Mouse (Mus musculus): ENCODE results near the gene Catsper3. TPM values are rescaled to one million over a fixed set of nuclear protein-coding genes. Genes with fewer than 3 reads are reported as not detected.

The Catsper3 gene
- total and polyA plus RNA-seq, 3 experiments = not detected

DNA sequence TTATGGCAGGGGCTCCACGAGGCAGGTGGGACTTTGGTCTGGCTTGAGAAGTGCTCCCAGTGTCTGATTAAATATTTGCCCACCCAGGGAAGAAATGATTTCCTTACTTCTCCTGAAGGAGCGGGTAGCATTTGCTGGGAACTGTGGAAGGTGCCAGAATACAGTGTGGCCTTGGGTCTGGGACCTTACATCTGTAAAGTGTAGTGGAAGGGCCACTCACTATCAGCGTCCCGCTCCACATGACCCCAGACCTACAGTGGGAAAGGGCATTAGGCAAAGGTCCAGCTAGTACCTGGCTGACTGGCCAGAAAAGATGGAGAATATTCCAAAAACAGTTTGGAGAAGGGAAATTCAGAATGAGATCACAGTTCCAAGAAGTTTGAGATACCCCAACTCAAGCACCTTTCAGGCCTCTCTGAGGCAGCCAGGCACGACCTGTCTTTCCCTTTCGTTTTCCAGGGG, 43.3 kb downstream of the Catsper3 start:
- no peak for DNase-seq (ENCODE audit: low read depth, low spot score)
- TF ChIP-seq MYC (IDR thresholded peaks at IDR 0.05; ENCODE audit: low read depth, low read length) = no peak
- TF ChIP-seq E2F4 (IDR thresholded peaks at IDR 0.05; ENCODE audit: borderline replicate concordance, low read depth, low read length) = no peak
- TF ChIP-seq GATA1 (IDR thresholded peaks at IDR 0.05; ENCODE audit: low read depth, low read length) = no peak
- TF ChIP-seq EP300 (IDR thresholded peaks at IDR 0.05; ENCODE audit: low read depth in 1 of 2, low read length in 2 of 2) = no peak
- no peak for TF ChIP-seq POLR2A (IDR thresholded peaks at IDR 0.05; ENCODE audit: control insufficient read depth in 1 of 2, insufficient read depth in 1 of 2, low read depth in 1 of 2, low read length in 2 of 2, poor library complexity in 1 of 2)
- no peak for TF ChIP-seq MEF2A (IDR thresholded peaks at IDR 0.05; ENCODE audit: extremely low read depth, insufficient replicate concordance, low read depth, low read length, poor library complexity, severe bottlenecking)
- Histone ChIP-seq H3K9me3 (replicated peaks; ENCODE audit: insufficient read depth, low read length) (no peaks in the 10 kb centered on the region), H3K27me3 (ENCODE audit: control insufficient read depth in 1 of 2, insufficient read depth in 2 of 2, low read length in 2 of 2) (no peaks in the 10 kb centered on the region), H3K9ac (ENCODE audit: control insufficient read depth, low read depth, low read length, poor library complexity, severe bottlenecking) (no peak overlapping the region), H3K27ac (ENCODE audit: control insufficient read depth, low read depth, low read length) (no peak overlapping the region), H3K4me3 (ENCODE audit: control insufficient read depth in 1 of 2, insufficient read depth in 1 of 2, low read depth in 2 of 2, low read length in 2 of 2) (no peak overlapping the region), H3K36me3 (ENCODE audit: control insufficient read depth in 1 of 2, insufficient read depth in 2 of 2, low read length in 2 of 2) (no peaks in the 10 kb centered on the region), H3K4me1 (ENCODE audit: control insufficient read depth in 1 of 2, insufficient read depth in 2 of 2, low read length in 2 of 2) (no peaks in the 10 kb centered on the region), H3K79me2 (ENCODE audit: control insufficient read depth, insufficient read depth, low read length, poor library complexity) (no peaks in the 10 kb centered on the region)

- no peak overlapping the region for H3K4me3 ChIP-seq (ENCODE audit: control insufficient read depth in 1 of 2, insufficient read depth in 1 of 2, low read depth in 2 of 2, low read length in 2 of 2)
- no peaks in the 10 kb centered on the region for H3K4me1 ChIP-seq (ENCODE audit: control insufficient read depth in 1 of 2, insufficient read depth in 2 of 2, low read length in 2 of 2)
- H3K9me3 ChIP-seq (replicated peaks; ENCODE audit: insufficient read depth, low read length) = no peaks in the 10 kb centered on the region
- DNase-seq (ENCODE audit: low read depth, low spot score) = no peak
- H3K79me2 ChIP-seq (ENCODE audit: control insufficient read depth, insufficient read depth, low read length, poor library complexity) = no peaks in the 10 kb centered on the region
- H3K27me3 ChIP-seq (ENCODE audit: control insufficient read depth in 1 of 2, insufficient read depth in 2 of 2, low read length in 2 of 2) = no peaks in the 10 kb centered on the region
- no peak for TF ChIP-seq HCFC1 (IDR thresholded peaks at IDR 0.05; ENCODE audit: low read depth, low read length)
- no peak for TF ChIP-seq MYC (IDR thresholded peaks at IDR 0.05; ENCODE audit: low read depth, low read length)
- TF ChIP-seq MEF2A (IDR thresholded peaks at IDR 0.05; ENCODE audit: extremely low read depth, insufficient replicate concordance, low read depth, low read length, poor library complexity, severe bottlenecking) = no peak
- TF ChIP-seq SMC3 (IDR thresholded peaks at IDR 0.05; ENCODE audit: low read depth, low read length) = no peak
- no peak for TF ChIP-seq TCF12 (IDR thresholded peaks at IDR 0.05; ENCODE audit: low read depth, low read length)
- TF ChIP-seq ETS1 (IDR thresholded peaks at IDR 0.05; ENCODE audit: low read depth, low read length) = no peak
- no peak for TF ChIP-seq CHD2 (IDR thresholded peaks at IDR 0.05; ENCODE audit: low read length)
- no peak for TF ChIP-seq EP300 (IDR thresholded peaks at IDR 0.05; ENCODE audit: low read depth in 1 of 2, low read length in 2 of 2)
- TF ChIP-seq RAD21 (IDR thresholded peaks at IDR 0.05; ENCODE audit: low read depth, low read length) = no peak
- no peak for TF ChIP-seq NELFE (IDR thresholded peaks at IDR 0.05; ENCODE audit: low read depth, low read length)
- TF ChIP-seq ZNF384 (IDR thresholded peaks at IDR 0.05; ENCODE audit: low read depth, low read length) = no peak
- no peak for TF ChIP-seq GATA1 (IDR thresholded peaks at IDR 0.05; ENCODE audit: low read depth, low read length)
- TF ChIP-seq SIN3A (IDR thresholded peaks at IDR 0.05; ENCODE audit: low read length) = no peak
- no peak for TF ChIP-seq BHLHE40 (IDR thresholded peaks at IDR 0.05; ENCODE audit: borderline replicate concordance, low read depth, low read length)
- TF ChIP-seq CHD1 (IDR thresholded peaks at IDR 0.05; ENCODE audit: low read depth, low read length) = no peak
- TF ChIP-seq TBP (IDR thresholded peaks at IDR 0.05; ENCODE audit: low read depth, low read length) = no peak
- no peak for TF ChIP-seq ZKSCAN1 (IDR thresholded peaks at IDR 0.05; ENCODE audit: low read depth, low read length)
- TF ChIP-seq POLR2A (IDR thresholded peaks at IDR 0.05; ENCODE audit: control insufficient read depth in 1 of 2, insufficient read depth in 1 of 2, low read depth in 1 of 2, low read length in 2 of 2, poor library complexity in 1 of 2) = no peak
- H3K9ac ChIP-seq (ENCODE audit: control insufficient read depth, low read depth, low read length, poor library complexity, severe bottlenecking) = no peak overlapping the region
- no peaks in the 10 kb centered on the region for H3K36me3 ChIP-seq (ENCODE audit: control insufficient read depth in 1 of 2, insufficient read depth in 2 of 2, low read length in 2 of 2)
- no peak overlapping the region for H3K27ac ChIP-seq (ENCODE audit: control insufficient read depth, low read depth, low read length)
Measured at GRCm38 (mm10) chr13:55828141-55829017, 44.0 kb downstream of the Catsper3 start.

All from MEL (cell line).